Mouse (Mus musculus): ENCODE results near the gene Cspg4. TPM values are rescaled to one million over a fixed set of nuclear protein-coding genes. Genes with fewer than 3 reads are reported as not detected.

Gene Cspg4
- total RNA-seq (2021): 10 to 100 TPM; 11.1 to 12.9 TPM
- long read RNA-seq, experiment 1, full-length matches to known transcripts: 2 of 14 reads
- long read RNA-seq, experiment 1, partial matches to known transcripts: 12 of 14 reads
- long read RNA-seq, experiment 1, other reads (novel, unspliced or antisense): 0 of 14 reads
- long read RNA-seq, experiment 2, partial matches to known transcripts: 7 of 7 reads
- long read RNA-seq, experiment 2, other reads (novel, unspliced or antisense): 0 of 7 reads

DNA sequence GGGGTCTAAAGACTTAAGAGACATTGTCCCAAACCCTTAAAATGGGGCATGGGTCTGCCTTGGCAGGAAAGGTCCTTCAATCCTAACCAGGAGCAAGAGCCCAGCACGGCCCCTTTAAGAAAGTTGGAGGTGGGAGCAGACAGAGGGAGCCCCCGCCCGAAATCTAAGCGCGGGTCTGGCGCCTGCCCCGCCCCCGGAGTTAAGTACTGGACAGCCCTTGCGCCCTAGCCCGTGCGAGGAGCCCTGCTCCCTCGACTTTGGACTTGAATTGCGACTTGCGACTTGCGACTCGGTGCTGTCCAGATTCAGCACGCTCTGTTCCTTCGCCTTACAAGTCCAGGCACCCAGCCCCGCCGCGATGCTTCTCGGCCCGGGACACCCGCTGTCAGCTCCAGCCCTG, at the start of gene Cspg4:
Gene Cspg4, plus strand, starts transcription at position 202 of the 400 bp plus-strand sequence.
- no peak for DNase-seq (ENCODE audit: low spot score in 2 of 2)

DNA sequence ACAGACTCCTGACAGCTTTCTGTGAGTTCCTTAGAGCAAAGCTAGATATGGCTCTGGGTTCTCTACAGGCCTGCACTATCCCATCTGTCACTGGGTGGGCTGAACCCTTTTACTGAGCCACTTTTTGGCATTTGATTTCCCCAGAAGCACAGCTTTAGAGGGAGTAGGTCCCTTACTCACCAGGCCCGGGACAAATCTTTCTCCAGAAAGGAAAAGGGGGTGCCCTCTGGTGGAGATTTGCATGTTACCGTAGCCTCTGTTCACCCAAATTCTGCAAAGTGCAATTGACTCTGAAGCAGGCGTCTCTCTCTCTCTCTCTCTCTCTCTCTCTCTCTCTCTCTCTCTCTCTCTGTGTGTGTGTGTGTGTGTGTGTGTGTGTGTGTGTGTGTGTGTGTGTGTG, 39.9 kb upstream of the Cspg4 start:
- peak; percentile 33 to 62 for DNase-seq (ENCODE audit: low spot score in 2 of 2)

DNA sequence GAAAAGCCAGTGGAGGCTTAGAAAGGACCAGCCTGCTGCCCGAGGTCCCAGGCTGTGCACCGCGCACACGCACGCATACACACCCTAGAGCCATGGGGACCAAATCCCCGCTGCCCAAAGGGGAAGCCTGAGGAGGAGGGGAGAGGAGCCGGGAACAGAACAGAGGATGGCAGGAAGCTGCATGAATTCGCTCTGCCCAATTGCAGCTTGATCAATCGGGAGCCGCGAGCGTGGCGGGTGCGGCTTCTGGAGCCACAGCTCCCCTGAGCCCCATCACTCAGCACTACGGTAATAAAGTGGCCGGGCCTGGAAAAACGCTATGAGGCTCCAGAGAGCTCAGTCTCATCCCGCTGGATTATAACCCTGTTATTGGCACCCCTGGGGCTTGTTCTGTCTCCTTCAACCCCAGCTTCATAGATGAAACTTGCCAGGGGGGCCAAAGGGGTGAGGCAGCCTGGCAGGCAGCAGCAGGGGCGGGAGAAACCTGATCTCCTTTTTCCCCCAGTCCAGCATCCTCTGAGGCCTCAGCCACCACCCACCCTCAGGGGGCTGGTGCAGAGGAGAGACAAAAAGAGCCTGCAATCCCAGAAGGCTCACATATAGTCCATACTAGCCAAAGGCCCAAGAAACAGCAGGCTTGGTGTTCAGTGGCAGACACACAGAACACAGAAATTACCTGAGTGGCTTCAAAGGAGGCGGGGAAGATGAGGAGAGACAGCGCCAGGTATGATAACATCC, 39.2 kb upstream of the Cspg4 start:
- peak in 1 of 2 experiments; percentile 23 for DNase-seq (ENCODE audit: low spot score in 2 of 2)

DNA sequence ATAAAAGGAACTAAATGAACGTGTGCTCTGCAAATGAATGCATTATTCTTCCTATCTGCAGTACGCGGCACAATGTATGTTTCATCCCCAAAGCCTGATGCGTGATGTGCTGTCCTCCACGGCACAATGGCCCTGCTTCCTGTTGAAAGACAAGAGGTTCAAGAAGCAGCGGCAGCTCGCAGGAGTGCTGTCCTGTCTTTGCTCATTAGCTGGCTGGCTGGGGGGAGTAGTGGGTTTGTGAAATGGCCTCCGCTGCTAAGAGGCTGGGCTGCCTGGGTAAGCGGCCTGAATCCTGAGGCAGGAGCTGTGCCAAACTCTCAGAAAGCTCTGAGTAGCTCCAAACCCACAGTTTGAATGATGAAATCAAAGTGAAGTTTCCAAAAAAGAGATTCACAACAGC, 36.7 kb upstream of the Cspg4 start:
- DNase-seq (ENCODE audit: low spot score in 2 of 2): no peak

DNA sequence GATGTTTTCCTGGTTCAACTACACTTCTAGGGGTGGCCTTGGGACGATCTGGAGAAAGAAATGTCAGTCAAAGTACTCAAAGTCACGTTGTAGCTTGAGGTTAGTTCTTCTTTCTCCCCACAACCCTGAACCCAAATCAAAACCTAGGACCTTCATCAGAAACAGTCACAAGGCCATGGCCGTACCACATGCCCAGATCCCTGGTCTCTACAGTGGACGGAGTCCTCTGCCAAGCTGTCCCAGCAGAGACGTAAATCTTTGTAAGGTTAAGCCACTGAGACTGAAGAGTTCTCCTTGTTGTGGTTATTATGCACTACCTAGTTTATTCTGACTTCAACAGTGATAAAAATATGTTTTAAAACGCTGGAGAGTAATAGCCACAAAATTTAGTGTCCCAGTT, 36.0 kb upstream of the Cspg4 start:
- DNase-seq (ENCODE audit: low spot score in 2 of 2): no peak

DNA sequence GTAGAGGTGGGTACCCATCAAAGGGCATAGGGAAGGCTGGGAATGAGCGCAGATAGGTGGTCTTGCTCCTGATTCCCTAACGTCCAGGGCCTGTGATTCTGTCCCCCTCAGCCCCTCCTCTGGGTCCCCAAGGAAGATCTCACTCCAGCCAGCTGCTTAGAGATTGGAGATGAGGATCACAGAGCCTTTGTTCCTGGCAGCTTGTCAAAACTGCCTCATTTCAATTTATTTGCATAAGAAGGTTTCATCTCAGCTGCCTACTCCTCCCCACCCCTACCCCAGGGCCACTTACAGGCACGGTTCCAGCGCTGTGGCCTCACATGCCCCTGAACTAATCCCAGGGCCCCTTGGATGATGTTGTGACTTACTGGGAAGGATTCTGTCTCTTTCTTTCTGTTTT, 34.7 kb upstream of the Cspg4 start:
- peak; percentile 25 to 27 for DNase-seq (ENCODE audit: low spot score in 2 of 2)

DNA sequence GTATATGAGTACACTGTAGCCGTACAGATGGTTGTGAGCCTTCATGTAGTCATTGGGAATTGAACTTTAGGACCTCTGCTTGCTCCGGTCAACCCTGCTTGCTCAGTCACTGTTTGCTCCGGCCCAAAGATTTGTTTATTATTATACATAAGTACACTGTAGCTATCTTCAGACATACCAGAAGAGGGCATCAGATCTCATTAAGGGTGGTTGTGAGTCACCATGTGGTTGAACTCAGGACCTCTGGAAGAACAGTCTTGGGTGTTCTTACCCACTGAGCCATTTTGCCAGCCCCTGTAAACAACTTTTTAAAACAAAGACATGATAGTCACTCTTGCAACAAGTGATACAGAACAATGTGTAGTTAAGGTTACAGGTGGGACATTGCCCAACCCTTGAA, 32.9 kb upstream of the Cspg4 start:
- no peak for DNase-seq (ENCODE audit: low spot score in 2 of 2)

DNA sequence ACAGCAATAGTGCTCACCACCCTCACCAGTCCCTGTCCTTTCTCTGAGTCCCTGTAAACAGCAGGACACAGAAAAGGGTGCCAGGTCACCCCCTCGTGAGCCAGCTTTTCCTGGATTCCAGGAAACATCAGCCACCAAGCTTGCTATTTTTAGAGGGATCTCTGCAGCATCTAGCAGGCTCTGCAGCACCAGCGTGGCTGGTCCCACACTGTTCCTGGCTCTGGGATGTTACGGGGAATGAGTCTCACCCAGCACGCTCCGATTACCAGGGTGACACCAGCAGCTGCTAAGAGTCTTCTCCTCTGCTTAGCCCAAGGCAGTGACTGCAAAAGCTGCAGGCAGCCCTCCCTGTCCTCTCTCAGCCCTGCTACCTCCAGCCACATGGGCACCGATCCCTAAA, 31.9 kb upstream of the Cspg4 start:
- peak; percentile 20 to 56 for DNase-seq (ENCODE audit: low spot score in 2 of 2)

DNA sequence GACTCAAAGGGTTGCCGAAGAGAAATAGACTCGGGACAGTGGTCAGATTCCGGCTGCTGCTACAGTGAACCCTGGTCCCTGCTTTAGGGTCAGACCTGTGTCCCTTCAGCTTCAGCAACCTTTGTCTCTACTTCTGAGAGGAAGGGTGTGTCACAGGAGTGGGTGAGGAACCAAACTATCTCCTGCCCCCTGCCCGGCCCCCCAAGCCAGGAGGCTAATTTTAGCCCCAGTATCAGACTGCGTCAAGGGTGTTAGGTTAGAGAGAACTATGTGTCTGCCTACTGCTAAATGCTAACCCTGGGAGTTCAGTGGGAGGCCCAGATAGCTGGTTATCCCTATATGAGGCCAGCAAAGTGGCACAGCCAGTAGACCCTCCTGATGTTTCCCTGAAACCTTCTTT, 29.7 kb upstream of the Cspg4 start:
- DNase-seq (ENCODE audit: low spot score in 2 of 2): no peak

DNA sequence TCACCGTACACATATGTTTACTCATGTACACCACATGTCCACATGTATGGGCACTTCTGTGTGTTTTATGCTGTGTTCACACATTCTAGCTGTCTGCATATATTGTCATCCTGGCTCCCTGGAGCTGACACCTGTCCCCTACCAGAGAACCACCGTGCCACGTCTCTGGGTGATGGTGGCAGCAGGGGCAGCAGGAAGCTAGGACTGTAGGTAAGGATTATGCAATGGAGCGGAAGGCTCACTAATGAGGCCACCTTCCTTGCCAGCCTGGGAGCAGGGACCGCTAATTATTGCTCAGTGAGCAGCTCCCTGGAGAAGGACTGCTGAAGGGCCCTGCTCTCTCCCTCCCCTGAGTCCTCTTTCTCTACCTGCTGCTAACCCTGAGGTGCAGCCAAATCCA, 24.1 kb upstream of the Cspg4 start:
- DNase-seq (ENCODE audit: low spot score in 2 of 2): no peak

DNA sequence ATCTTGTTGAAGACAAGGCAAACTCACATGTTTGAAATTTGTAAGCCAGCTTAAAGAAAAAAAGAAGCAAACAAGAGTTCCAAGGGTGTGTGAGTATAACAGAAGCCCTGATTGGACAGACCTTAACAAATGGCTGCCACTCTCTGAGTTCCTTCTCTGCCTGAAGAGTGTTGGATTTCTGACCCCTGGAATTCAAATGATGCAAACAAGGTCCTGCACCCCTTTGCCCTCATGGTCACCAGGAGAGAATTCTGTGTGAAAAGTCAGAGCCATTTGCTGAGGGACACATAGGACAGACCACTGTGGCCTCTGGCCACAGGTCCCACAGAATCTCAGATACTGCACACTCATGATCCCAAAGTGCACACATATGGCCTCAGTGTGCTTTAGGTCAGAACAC, 23.0 kb upstream of the Cspg4 start:
- no peak for DNase-seq (ENCODE audit: low spot score in 2 of 2)

DNA sequence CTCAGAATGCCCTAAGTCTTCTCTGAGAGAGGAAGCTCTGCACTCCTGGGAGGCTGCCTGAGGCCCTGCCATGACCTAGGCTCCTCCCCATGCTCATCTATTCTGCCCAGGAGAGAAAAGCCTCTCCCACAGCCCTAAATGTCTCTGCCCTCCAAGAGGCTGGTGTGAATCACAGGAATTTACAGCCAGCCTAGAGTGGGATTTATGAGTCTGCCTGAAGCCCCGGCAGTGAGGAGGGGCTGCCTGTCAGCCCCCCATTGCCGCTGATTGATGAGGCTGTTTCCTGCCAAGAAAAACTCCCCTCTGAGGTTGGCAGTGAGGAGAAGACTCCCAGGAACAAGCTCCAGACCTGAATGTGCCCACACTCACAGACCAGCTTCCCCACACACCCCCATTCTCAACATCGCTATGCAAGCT, 22.5 kb upstream of the Cspg4 start:
- DNase-seq (ENCODE audit: low spot score in 2 of 2): no peak

DNA sequence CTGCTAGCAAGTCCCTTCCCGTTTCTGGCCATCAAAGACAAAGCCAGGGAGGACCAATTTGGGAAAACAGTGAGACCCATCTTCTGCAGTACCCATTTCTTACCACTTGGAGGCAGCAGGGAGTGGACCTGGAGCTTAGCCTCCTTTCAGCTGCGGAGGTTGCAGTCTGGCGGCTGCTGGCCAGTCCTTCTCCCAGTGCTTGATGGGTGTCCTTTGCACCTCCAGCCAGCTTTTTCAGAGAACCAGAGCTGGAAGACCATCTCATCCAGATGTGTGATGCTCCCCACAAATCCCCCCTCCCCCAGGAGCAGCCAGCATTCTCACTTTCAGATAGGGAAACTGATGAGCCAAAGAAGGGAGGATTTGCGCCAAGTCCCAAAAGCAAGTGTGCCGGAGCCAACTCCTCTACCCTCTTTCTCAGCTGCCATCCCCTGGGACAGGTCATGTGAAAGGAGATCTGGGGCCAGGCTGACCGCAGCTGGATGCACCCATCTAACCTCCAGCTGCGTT, 21.1 kb upstream of the Cspg4 start:
- DNase-seq (ENCODE audit: low spot score in 2 of 2): peak; percentile 81 to 83

DNA sequence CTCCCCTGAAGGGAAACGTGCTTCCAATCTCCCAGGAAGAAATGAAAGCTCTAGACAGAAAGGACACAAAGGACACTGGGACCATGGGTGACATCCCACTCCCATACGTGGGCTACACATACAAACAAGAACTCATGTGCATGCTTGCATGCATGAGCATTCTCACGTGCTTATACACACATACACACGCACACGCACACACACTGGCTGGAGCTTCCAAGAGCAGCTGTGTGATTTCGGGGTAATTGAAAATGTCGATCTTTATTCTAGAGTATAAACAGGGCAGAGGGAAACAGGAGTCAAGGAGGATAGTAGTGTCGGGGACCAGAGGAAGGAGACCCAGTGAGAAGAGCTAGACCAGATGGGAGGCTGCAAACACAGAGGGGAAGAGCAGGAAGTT, 20.2 kb upstream of the Cspg4 start:
- no peak for DNase-seq (ENCODE audit: low spot score in 2 of 2)

DNA sequence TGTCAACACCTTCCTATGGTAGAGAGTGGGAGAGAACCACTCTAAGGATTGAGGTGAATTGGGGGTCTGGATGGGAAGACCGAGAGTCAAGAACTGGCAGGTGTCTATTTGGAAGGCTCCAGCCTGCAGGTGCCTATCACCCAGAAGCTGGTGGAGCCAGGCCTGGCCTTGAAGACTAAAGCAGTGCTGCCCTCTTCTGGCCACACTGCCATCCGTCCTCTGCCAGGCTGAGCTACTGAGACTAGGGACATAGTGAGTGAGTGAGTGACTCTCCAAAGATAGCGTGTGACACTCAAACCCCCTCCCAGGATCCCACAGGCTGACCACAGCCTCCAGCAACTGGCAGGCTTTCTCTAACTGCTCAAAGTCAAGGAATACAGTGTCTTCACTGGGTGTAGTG, 17.3 kb upstream of the Cspg4 start:
- DNase-seq (ENCODE audit: low spot score in 2 of 2): peak; percentile 78 to 83

DNA sequence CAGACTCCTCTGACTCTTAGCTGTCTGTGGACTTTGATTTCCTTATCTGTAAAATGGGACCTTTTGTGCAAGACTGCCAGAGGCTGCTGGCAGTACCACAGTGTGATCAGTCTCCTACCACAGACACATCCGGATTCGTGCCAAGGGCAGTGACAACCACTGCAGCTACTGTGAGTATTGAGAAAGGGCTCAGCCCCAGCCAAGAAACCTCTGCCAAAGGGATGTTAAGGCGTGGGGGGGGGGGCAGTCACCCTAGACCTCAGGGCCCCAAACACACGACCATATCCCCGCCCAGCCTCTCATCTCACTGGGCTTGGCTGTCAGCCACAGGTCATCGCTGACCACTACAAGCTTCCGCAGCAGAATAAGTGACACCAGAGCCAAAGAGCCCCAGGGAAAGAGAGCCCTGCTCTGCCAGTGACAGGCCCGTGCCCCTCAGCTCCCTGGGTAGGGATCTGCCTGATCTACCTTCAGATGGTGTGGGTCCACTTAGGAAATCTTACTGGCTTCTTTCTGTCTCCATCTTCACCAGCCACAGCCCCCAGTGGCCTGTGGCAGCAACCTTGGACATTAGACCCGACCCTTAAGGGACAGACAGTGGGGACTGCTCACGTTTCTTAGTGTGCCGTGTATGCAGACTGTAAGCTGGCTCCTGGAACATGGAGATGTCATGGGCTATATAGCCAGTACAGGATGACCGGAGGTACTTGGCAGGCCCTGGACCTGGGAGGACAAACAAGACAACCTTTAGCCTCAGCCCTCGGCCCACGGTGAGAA, 14.5 kb upstream of the Cspg4 start:
- DNase-seq (ENCODE audit: low spot score in 2 of 2): no peak

DNA sequence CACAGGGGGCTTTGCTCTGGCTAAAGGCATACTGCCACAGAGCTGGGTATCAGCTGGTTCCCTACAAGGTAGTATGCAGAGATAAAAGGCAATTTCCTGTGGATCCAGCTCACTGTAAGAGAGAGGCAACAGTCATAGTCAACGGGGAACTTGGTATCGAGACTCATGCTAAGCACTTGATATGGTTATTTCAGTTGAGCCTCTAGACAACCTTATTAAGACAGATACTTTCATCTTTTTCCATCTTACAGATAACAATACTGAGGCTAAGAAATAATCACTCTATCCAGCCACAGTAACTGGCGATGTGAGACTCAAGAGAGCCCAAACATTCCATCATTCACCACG, 14.0 kb upstream of the Cspg4 start:
- no peak for DNase-seq (ENCODE audit: low spot score in 2 of 2)

DNA sequence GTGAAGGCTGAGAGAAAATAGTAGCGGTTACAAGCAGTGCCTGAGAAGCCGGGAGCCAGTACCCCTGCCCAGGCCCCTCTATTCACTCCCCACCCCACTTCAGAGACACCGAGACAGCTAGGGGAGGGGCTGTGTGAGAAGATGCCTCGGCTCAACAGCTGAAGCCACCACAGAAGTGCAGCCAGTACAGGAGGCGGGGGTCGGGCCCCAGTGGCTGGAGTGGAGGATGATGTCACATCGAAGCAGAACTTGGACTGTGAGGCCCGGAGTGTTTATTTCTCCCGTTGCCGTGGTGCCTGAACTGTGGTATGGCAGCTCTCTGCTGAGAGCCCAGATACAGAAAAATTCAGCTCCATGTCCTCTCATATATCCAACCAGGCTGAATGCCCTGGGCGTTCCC, 13.1 kb upstream of the Cspg4 start:
- DNase-seq (ENCODE audit: low spot score in 2 of 2): no peak

DNA sequence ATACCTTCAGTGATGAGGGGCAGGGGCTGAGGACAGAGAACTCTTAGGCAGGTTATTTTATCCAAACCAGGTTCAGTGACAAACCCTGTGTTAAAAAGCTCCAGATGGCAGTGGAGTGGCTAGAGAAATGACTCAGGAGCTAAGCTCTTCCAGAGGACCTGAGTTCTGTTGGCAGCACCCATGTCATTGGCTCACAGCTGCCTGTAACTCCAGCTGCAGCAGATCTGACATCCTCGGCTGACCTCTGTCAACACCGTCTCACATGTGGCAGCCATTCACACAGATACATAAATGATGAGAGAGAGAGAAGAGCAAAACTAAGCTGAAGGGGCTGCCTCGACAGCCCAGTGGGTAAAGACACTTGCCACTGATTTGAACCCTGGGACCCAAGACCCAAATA, 7.4 kb upstream of the Cspg4 start:
- no peak for DNase-seq (ENCODE audit: low spot score in 2 of 2)

DNA sequence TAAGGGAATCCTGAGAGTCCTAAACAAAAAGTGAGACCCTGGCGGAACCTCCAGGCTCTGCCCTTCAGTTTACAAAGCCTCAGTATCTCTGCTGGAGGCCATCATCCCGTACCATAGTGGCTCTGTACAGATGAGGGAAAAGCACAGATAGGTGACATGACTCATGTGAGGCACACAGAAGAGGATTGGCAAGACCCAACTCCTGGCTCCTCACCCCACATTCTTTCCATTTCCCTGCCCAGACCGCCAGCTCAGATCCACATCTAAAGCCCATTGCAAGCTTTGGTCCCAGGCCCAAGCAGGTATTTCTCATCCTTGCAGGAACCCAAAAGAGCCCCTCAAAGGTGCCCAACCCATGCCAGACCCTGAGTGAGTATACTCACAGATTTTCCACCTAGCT, 4.8 kb upstream of the Cspg4 start:
- DNase-seq (ENCODE audit: low spot score in 2 of 2): no peak

DNA sequence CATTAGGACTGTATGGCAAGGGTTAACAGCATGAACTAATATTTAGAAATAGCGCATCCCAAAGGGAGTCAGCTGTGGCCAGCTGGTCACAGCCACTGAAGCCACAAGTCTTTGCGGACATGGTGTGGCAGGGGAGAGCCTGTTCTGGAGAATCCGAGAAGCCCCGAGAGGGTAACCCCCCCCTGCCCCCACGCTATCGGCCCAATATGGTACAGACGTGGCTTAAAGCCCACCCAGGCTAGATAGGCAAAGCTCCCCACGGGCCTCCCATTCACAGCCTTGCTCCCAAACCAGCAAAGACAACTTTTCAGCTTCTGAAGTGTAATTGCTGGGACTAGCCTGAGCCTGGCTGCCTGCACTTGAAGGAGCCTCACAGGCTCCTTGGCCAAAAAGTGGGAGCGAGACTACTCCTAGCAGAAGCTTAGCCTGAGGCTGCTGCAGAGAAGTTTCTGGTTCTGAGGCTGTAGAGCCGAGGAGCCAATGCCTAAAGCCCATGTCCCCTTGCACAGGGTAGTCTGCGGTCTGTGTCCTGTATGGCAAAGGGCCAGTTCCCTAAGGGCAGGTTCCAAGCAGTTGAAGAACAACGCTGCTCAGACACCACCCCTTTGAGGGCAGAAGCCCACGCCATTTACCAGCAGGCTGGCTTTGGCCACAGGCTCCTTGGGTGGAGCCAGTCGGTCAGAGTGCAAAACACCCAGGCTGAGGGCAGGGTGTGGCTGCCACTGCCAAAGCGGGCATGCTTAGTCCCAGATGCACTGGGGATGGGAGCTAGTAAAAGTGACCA, 4.2 kb upstream of the Cspg4 start:
- no peak for DNase-seq (ENCODE audit: low spot score in 2 of 2)
